Mouse (Mus musculus) ovary, adult 2 months (tissue): ENCODE results near the gene Heatr5a. TPM values are rescaled to one million over a fixed set of nuclear protein-coding genes. Genes with fewer than 3 reads are reported as not detected.

Source experiments
- polyA plus RNA-seq: library from polyadenylated mRNA; depleted of rRNA; stranded (reverse); fragments of >200 nt; gene quantifications from 2 replicates; pipeline ENCODE4 v1.2.3, GENCODE M21; 2012; rRNA removed

Heatr5a gene
- 71.0 and 74.0 TPM in 2 replicates for polyA plus RNA-seq

DNA sequence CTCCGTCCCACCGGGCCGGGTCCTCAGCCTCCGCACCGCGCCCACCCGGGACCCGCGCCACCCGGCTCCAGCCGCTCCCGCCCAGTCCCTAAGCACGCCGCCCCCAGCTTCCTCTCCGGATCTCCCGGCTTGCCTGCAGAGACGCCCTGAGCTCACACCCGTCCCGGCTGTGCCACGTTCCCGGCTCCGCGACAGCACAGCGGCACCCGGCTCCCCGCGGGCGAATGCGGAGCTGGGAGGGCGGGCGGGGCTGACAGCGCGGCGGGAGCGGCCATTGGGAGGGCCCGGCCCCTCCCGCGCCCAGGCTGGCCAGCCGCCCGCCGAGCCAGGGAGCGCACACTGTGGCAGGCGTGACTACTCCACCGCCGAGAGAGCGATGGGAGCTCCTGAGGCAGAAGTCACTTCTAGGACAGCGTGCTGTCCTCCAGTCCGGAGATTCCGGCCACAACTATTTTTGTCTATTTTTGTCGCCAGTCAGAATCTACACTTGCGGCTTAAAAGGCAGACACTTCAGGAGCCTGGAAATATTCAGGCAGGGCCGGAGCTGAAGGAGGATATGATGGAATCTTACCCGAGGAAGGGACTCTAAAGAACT lies at the start of gene Heatr5a:
TSS of gene Heatr5a (minus strand) at position 252 of the 595 bp plus-strand sequence.

DNA sequence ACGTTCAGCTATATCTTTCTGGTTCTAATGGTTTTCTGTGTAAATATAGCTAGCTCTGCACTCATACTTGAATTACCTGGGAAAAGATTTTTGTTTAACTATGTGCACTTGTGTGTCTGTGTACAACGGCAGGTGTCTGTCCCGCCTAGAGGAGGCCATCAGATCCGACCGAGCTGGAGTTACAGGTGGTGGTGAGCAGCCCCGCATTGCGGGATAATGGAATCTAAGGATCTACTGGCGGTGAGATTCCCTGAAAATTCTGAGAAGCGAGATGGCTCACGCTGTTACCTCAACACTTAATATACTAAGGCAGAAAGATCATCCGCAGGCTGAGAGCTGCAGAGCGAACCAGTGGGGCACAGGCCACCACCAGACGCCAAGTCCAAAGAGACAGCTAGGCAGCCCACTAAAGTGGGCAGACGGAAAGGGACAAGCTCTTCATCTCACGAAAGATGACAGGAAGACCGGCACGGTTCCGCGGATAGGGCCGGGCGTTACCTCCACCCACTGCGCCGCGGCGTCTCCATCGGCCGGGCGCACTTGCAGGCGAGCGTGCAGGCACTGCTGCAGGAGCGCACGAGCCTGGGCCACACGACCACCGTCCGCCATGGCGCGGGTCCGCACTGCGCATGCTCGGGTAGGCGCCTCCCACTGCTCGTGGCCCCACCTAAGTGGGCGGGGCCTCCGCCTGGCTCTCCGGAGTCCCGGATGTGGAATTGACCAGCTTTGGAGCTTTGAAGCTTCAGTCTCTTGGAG lies 34.9 kb upstream of the Heatr5a start, which contains the start of gene Dtd2:
TSS of gene Dtd2 (minus strand) at position 625 of the 756 bp plus-strand sequence.

DNA sequence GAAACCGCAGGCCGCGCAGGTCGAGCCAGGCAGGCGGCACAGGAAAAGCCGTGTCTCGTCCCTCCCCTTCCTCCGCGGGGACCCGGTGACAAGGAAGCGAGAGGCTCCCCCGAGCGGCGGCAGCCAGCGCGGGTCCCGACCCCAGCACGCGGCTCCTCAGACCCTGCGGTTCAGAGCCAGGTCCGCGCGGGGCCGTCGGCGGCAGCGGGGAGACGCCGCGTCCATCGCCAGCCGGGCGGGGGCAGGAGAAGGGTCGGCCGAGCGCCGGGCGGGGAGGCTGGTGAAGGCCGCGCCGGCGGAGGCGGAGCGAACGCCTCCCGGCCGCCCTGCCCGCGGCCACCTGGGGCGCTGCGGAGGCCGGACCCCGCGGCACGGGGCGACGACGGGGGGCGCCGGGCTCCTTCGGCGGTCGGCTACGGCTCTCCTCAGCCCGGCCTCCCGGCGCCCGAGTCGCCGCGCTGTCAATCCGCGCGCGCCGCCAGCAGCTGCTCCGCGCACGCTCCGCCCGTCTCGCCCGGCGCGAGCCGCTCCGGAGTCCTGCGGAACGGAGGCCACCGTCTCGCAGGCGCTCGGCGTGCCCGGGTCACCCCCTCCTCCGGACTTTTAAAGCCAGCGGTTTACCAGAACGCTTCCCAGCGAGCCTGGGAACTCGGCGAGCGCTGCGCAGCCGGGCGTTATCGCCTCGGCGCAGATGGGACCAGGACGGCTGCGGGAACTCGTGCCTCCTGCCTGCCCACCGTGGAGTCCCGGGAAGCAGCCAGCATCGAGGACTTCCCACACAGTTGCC lies 141.6 kb downstream of the Heatr5a start, which contains the start of gene Hectd1:
TSS of gene Hectd1 (minus strand) at position 247 of the 787 bp plus-strand sequence.

Other genes starting within 250 kb of the Heatr5a start
- 15.3 and 15.6 TPM in 2 replicates for gene Hectd1, start 141.8 kb downstream of the Heatr5a start, polyA plus RNA-seq
- 5.7 and 8.0 TPM in 2 replicates for gene Dtd2, start 35.2 kb upstream of the Heatr5a start, polyA plus RNA-seq
- gene Gpr33, start 56.7 kb upstream of the Heatr5a start, polyA plus RNA-seq: 1.3 and 1.9 TPM in 2 replicates
- gene Nubpl, start 126.4 kb upstream of the Heatr5a start, polyA plus RNA-seq: 1.2 and 2.3 TPM in 2 replicates